Mouse (Mus musculus) hindbrain, embryonic 11.5 days (tissue): ENCODE data around the gene Sec1. TPM values are rescaled to one million over a fixed set of nuclear protein-coding genes. Genes with fewer than 3 reads are reported as not detected.

ENCODE experiments used
- ATAC-seq: fragments of 200-750 bp; cut with Nextera tagmentation; 2 replicates; pipeline ENCODE4 v1.8.0; 2017; ENCODE audit warnings: mild to moderate bottlenecking, moderate TSS enrichment, moderate library complexity; ENCODE audit not compliant: low FRiP score
- DNase-seq: peaks from one replicate; pipeline ENCODE4 v3.0.0-alpha.2; 2015; ENCODE audit warnings: low spot score
- H3K27ac ChIP-seq: fragments of 300-500 bp; sonication (generic); 2 replicates; pipeline ENCODE4 v1.5.1; 2014; ENCODE audit warnings: mild to moderate bottlenecking, low read depth, low read length
- H3K27me3 ChIP-seq: fragments of 300-500 bp; sonication (generic); 2 replicates; pipeline ENCODE4 v1.6.1; 2014; ENCODE audit warnings: mild to moderate bottlenecking, low read length, moderate library complexity, mixed read lengths; ENCODE audit not compliant: control insufficient read depth, insufficient read depth
- H3K36me3 ChIP-seq: fragments of 300-500 bp; sonication (generic); 2 replicates; pipeline ENCODE4 v1.6.1; 2014; ENCODE audit warnings: mild to moderate bottlenecking, low read length, moderate library complexity, mixed read lengths; ENCODE audit not compliant: control insufficient read depth, insufficient read depth
- H3K4me1 ChIP-seq: fragments of 300-500 bp; sonication (generic); replicated peaks from 2 replicates; pipeline ENCODE4 v1.6.1; 2014; ENCODE audit warnings: low read length, mixed read lengths; ENCODE audit not compliant: control insufficient read depth, insufficient read depth
- H3K4me2 ChIP-seq: fragments of 300-500 bp; sonication (generic); replicated peaks from 2 replicates; pipeline ENCODE4 v1.6.1; 2014; ENCODE audit warnings: mild to moderate bottlenecking, low read depth, low read length
- H3K4me3 ChIP-seq: fragments of 300-500 bp; sonication (generic); 2 replicates; pipeline ENCODE4 v1.5.1; 2014; ENCODE audit warnings: low read depth, low read length
- H3K9ac ChIP-seq: fragments of 300-500 bp; sonication (generic); 2 replicates; pipeline ENCODE4 v1.6.1; 2014; ENCODE audit warnings: low read depth, low read length
- H3K9me3 ChIP-seq: fragments of 300-500 bp; sonication (generic); 2 replicates; pipeline ENCODE4 v1.6.1; 2016; ENCODE audit warnings: low read length; ENCODE audit not compliant: control insufficient read depth
- WGBS: fragments of 180-500 bp; shearing (Covaris S2); extraction: QIAGEN DNeasy Blood & Tissue Kit; methylation state at CpG from one replicate; pipeline ENCODE4 v1.1.7; 2014; 5-methylcytosine and 5-hydroxymethylcytosine counted together
- polyA plus RNA-seq: library from polyadenylated mRNA; unstranded; fragments of >200 nt; fragmentation: Nextera tagmentation; extraction: Ambion mirVana; gene quantifications from 2 replicates; pipeline ENCODE4 v1.2.1, GENCODE M21; 2014

Gene Sec1
- polyA plus RNA-seq, 1 experiment from 2014 or later, result 0.29 TPM

DNA sequence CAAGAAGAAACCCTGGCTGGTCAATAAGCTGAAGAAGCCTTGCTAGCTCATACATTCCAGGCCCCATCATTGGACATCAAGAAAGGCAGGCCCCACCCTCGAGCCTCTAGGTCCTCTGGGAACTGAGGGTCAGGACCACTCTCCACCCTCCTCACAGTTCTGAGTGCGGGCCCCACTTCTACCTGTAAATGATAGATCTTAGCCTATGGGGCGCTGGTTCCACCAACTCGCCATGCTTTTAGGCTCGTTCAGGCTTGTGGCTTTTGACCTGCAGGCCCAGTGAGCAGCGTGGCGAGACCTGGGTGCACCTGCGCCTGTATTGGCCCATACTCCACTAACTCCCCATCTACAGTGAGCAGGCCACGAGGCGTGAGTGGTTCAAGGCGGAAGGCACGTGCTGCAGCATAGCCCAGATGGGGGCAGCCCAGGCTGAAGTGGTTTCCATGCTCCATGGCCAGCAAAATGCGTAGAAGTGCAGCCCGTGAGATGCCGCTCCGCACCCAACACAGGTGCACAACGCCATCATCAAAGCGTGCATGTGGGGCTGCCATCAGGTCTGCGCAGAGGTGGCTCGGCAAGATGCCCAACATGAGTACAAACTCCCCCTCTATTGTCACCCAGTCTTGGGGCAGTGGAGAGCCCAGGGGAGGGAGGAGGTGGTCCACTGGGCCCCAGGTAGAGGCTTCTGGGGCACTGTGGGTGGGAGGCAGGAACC lies 16.4 kb upstream of the Sec1 start:
- H3K4me2 ChIP-seq, result no peak overlapping the region
- ATAC-seq (no peak), DNase-seq (no peak)
- no peaks in the 10 kb centered on the region for H3K27me3 ChIP-seq
- H3K4me3 ChIP-seq, result no peak overlapping the region
- no peak overlapping the region for H3K9ac ChIP-seq
- peaks cover 13% of the 10 kb centered on the region for H3K36me3 ChIP-seq
- peaks cover 35% of the 10 kb centered on the region for H3K4me1 ChIP-seq
- H3K9me3 ChIP-seq, result no peaks in the 10 kb centered on the region
- H3K27ac ChIP-seq, result no peak overlapping the region
- 93% methylated on average over 20 of the region's 20 CpGs for WGBS

DNA sequence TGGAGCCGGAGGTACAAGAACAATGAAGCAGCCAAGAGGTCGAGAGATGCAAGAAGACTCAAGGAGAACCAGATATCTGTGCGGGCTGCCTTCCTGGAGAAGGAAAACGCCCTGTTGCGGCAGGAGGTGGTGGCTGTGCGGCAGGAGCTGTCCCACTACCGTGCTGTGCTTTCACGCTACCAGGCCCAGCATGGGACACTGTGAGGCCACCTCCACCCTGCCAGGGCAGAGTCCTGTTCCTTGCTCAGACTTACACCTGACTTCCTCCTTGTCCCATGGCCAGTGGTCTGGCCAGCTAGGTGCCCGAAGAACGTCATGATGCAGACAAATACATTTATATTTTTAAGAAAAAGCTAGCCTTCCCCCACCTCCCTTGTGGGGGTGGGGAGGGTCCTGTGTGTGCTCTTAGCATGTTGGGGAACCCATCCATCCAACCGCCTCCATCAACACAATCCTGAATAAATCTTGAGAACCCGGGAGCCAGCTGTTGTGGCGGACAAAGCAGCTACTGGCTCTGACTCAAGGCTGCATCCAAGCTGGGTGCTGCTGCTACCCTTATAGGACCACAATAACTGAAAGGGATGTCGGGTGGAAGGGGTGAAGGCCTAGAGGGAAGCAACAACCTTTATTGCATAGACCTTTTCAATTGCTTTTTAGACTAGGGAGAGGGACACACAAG lies 15.6 kb upstream of the Sec1 start:
- DNase-seq, result no peak
- peaks cover 13% of the 10 kb centered on the region for H3K36me3 ChIP-seq
- peak overlapping the region; percentile 31; the same call in 1 of the 2 replicates for H3K27ac ChIP-seq
- no peak overlapping the region for H3K4me2 ChIP-seq
- H3K4me3 ChIP-seq, result no peak overlapping the region
- WGBS, result 64% methylated on average over 14 of the region's 14 CpGs
- H3K4me1 ChIP-seq, result peaks cover 37% of the 10 kb centered on the region
- no peaks in the 10 kb centered on the region for H3K9me3 ChIP-seq
- H3K9ac ChIP-seq, result no peak overlapping the region; the same call in 1 of the 2 replicates
- no peaks in the 10 kb centered on the region for H3K27me3 ChIP-seq
- no peak for ATAC-seq

GRCm38 (mm10) chr7:45709036-45709435 lies 14.8 kb upstream of the Sec1 start:
- H3K4me2 ChIP-seq, result 0 out of 2 replicates have a peak overlapping the region, but pooled peaks have one; percentile 0
- DNase-seq (peak; percentile 70), ATAC-seq (no peak)
- WGBS, result 39% methylated on average over 6 of the region's 6 CpGs
- no peak overlapping the region for H3K27ac ChIP-seq
- H3K27me3 ChIP-seq, result no peaks in the 10 kb centered on the region
- no peak overlapping the region; the same call in 1 of the 2 replicates for H3K9ac ChIP-seq
- peaks cover 13% of the 10 kb centered on the region for H3K36me3 ChIP-seq
- peaks cover 37% of the 10 kb centered on the region for H3K4me1 ChIP-seq
- no peaks in the 10 kb centered on the region for H3K9me3 ChIP-seq
- H3K4me3 ChIP-seq, result no peak overlapping the region

DNA sequence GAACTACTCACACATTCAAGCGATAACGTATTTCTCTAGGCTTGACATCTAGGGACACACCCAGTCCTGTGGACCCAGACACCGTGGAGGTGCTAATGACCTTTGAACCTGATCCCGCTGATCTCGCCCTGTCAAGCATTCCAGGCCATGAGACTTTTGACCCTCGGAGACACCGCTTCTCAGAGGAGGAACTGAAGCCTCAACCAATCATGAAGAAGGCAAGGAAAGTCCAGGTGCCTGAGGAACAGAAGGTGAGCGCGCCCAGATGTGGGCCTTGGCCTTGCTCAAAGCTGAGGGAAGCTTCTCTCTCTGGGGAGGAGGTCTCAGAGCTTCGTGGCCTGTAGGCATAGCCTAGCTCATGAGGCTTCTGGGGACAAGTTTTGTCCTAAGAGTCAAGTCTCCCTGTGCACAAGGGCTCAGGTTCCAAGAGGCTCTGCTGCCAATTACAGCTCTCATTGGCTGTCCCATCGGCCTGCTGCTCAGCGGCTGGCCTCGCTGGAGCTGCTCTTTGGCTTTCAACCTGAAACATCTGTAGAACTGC lies 14.1 kb upstream of the Sec1 start:
- Histone ChIP-seq H3K36me3 (peaks cover 13% of the 10 kb centered on the region), H3K4me3 (no peak overlapping the region), H3K27ac (no peak overlapping the region), H3K4me1 (peaks cover 41% of the 10 kb centered on the region), H3K4me2 (peak overlapping the region; percentile 95), H3K27me3 (no peaks in the 10 kb centered on the region), H3K9ac (no peak overlapping the region), H3K9me3 (no peaks in the 10 kb centered on the region)
- ATAC-seq, result no peak
- no peak for DNase-seq
- 54% methylated on average over 13 of the region's 13 CpGs for WGBS

- DNase-seq, result peak; percentile 89
- Histone ChIP-seq H3K4me1 (peaks cover 41% of the 10 kb centered on the region), H3K9ac (no peak overlapping the region), H3K36me3 (peaks cover 8% of the 10 kb centered on the region), H3K27ac (no peak overlapping the region), H3K4me3 (peak overlapping the region; percentile 54; the same call in 1 of the 2 replicates), H3K27me3 (no peaks in the 10 kb centered on the region), H3K9me3 (no peaks in the 10 kb centered on the region), H3K4me2 (peak overlapping the region; percentile 95)
- WGBS, result under 1% methylated on average over 27 of the region's 27 CpGs
- no peak for ATAC-seq
Measured at GRCm38 (mm10) chr7:45707375-45707967, 13.3 kb upstream of the Sec1 start.

GRCm38 (mm10) chr7:45706721-45707241 lies 12.6 kb upstream of the Sec1 start:
- H3K36me3 ChIP-seq, result peaks cover 3% of the 10 kb centered on the region; the same call in 1 of the 2 replicates
- peak; percentile 83 for DNase-seq
- no peak for ATAC-seq
- H3K27me3 ChIP-seq, result no peaks in the 10 kb centered on the region
- peak overlapping the region; percentile 95 for H3K4me2 ChIP-seq
- under 1% methylated on average over 24 of the region's 45 CpGs for WGBS
- H3K9me3 ChIP-seq, result no peaks in the 10 kb centered on the region
- peak overlapping the region; percentile 56; the same call in 1 of the 2 replicates for H3K27ac ChIP-seq
- H3K9ac ChIP-seq, result peak overlapping the region; percentile 66
- peak overlapping the region; percentile 54 for H3K4me3 ChIP-seq
- peaks cover 41% of the 10 kb centered on the region for H3K4me1 ChIP-seq

GRCm38 (mm10) chr7:45705873-45706281 lies 11.7 kb upstream of the Sec1 start:
- no peak for ATAC-seq
- Histone ChIP-seq H3K9me3 (no peaks in the 10 kb centered on the region), H3K4me2 (peak overlapping the region; percentile 95), H3K27ac (no peak overlapping the region), H3K4me3 (peak overlapping the region; percentile 54), H3K36me3 (0 out of 2 replicates have a peak, but pooled peaks cover 2% of the 10 kb centered on the region), H3K4me1 (peaks cover 41% of the 10 kb centered on the region), H3K9ac (peak overlapping the region; percentile 66), H3K27me3 (no peaks in the 10 kb centered on the region)
- 0% methylated on average over 7 of the region's 7 CpGs for WGBS
- DNase-seq, result peak; percentile 49

- no peaks in the 10 kb centered on the region for H3K36me3 ChIP-seq
- H3K4me3 ChIP-seq, result peak overlapping the region; percentile 54
- DNase-seq (no peak), ATAC-seq (0 out of 2 replicates have a peak, but pooled peaks have one; percentile 0)
- H3K27ac ChIP-seq, result peak overlapping the region; percentile 56; the same call in 1 of the 2 replicates
- peaks cover 2% of the 10 kb centered on the region for H3K27me3 ChIP-seq
- H3K9me3 ChIP-seq, result no peaks in the 10 kb centered on the region
- peak overlapping the region; percentile 95 for H3K4me2 ChIP-seq
- peaks cover 43% of the 10 kb centered on the region for H3K4me1 ChIP-seq
- under 1% methylated on average over 21 of the region's 21 CpGs for whole genome bisulfite sequencing
- H3K9ac ChIP-seq, result peak overlapping the region; percentile 38; the same call in 1 of the 2 replicates
Measured at GRCm38 (mm10) chr7:45705443-45705864, 11.3 kb upstream of the Sec1 start.
